Mouse (Mus musculus) hindlimb bud, embryonic 11.5 days (tissue): Measurements from ENCODE around the gene Mst1r.

Experiments used
- DNase-seq: peaks from one replicate; pipeline ENCODE4 v3.0.0-alpha.2; 2012; ENCODE audit warnings: low read depth, low spot score; ENCODE audit errors: extremely low spot score

The Mst1r gene

DNA sequence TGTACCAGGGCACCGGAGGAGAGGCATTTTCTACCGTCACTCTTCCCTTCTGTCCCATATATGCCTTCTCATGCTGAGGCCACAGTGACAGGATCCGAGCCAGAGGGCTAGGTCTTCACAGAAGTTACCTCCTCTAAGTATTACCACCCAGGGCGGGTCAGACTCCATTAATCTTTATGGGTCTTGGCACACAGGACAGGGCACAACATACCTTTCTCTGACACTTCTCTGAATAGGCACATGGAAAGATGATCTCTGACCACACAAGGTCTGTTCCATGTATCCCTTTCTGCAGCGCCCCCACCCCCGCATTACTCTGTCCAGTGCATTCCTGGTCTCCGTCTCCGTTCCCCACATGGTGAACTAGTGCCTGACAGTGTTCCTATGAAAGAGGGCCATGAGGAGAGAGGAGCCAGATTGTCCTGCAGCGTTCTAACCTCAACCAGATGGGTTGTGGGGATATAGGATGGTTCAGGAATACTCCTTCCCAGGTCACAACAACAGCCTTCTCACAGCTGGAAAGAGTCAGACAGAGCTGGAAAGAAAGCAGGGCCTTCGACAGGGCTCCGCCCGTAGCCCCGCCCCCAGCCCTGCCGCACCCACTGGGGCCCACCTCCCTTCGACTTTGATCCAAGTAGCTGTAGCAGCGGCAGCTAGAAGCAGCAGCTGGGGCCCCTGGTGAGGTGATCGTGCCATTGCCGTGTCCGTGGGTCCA, at the start of gene Mst1r:
Gene Mst1r (plus strand): TSS at position 622 of the 715 bp plus-strand sequence.
- DNase-seq = no peak

DNA sequence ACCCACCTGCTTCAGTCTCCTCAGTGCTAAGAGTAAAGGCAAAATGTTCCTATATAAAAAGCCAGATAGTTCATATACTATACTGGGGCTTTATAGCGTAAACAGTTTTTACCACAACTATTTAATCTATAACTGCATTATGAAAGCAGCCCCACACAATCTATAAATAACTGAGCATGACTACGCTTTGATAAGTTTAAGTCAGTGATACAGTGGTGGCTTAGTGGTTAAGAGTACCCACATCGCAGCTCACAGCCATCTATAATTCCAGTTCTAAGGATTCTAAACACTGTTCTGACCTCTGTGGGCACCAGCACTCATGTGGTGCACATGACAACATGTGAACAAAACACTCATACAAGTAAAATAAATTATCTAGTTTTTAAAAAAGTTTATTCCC, 48.3 kb upstream of the Mst1r start:
- no peak for DNase-seq

- no peak for DNase-seq
Measured at GRCm38 (mm10) chr9:107864493-107864892, 42.2 kb upstream of the Mst1r start.

GRCm38 (mm10) chr9:107866081-107866480, 40.6 kb upstream of the Mst1r start:
- DNase-seq = no peak

- DNase-seq = peak; percentile 63
Measured at GRCm38 (mm10) chr9:107872350-107873098, 34.1 kb upstream of the Mst1r start.

DNA sequence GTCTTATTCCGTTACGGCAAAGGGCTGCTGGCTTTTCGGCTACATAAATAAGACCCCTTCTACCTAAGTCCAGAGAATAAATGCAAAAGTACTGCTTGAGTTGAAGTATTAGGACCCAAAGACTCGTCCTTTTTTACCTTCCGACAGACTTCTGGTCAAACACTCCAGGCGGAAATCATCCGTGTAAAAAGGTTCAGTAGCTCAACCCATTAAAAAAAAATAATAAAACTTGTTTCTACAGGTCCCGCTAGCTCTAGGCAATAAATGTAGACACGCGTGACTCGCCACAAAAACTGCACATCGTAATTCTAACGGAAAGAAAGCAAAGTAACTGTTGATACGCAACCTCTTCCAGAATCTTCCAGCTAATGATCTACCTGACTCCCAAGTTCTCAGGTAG, 33.5 kb upstream of the Mst1r start, which contains the start of gene Rbm6:
Gene Rbm6 (minus strand): TSS at position 101 of the 400 bp plus-strand sequence.
- DNase-seq = no peak

GRCm38 (mm10) chr9:107880411-107880810, 26.3 kb upstream of the Mst1r start:
- DNase-seq = no peak

GRCm38 (mm10) chr9:107887804-107888266, 18.8 kb upstream of the Mst1r start, which contains the start of gene Mon1a:
Gene Mon1a (plus strand): TSS chr9:107888151.
- DNase-seq = no peak

DNA sequence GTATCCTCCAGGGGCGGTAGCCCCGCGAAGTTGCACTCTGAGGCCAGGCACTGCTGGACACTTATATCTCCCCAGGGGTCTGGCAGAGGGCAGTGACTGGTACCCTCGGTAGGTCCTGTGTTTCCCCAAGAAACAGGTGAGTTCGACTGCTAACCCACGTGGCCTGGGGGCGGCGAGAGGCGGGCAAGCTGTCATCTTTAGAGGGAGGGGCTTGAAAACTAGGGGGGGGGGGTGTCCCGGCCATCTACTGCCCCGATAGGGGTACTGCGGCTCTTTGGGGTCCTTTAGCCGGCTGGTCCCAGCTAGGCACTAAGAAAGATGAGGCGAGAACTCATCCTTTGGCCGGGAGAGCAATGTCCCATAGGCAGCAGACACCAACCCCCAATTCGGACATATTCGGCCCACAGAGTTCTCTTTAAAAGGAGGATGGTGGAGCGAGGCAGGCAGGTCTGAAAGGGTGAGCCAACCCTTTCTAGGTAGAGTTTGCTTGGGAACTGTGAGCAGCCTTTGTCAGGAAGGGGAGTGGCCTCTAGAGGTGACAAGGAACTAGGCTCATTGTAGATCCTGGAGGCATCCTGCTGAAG, 18.3 kb upstream of the Mst1r start:
- DNase-seq = no peak

- DNase-seq = no peak
Measured at GRCm38 (mm10) chr9:107890260-107890659, 16.4 kb upstream of the Mst1r start.

- no peak for DNase-seq
Measured at GRCm38 (mm10) chr9:107891023-107891422, 15.7 kb upstream of the Mst1r start.

DNA sequence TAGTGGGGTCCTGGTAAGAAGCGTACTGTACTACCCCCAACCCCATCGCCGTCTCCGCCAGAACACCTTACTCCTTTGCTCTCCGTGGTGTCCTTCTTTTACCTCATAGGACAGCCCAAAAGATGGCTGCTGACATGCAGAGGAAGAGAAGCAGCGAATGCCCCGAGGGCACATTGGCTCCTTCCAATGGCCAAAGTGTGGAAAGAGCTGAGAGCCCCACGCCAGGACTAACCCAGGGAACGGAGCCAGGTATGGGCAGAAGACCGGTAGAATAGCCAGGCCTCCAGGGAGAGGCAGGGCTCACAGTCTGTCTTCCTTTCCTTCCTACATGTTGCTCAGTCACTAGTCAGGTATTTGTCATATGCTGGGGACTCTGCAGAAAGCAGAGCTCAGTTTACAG, 8.1 kb upstream of the Mst1r start:
- no peak for DNase-seq

DNA sequence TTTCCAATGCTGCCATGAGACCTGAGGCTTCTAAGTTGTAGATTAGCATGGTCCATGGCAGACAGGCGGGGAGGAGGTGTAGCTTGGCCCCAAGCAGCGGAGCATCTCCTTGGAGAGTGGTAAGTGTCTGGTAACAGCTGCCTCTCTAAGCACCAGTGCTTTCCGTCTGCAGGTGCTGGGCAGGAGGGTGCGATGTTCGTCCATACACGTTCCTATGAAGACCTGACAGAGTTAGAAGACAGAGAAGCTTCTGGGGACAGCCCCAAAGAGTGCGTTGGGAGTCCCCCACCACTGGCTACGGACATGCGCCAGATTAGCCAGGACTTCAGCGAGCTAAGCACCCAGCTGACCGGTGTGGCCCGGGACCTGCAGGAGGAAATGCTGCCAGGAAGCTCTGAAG, 6.8 kb upstream of the Mst1r start:
- no peak for DNase-seq

GRCm38 (mm10) chr9:107900840-107901626, 5.6 kb upstream of the Mst1r start:
- no peak for DNase-seq

DNA sequence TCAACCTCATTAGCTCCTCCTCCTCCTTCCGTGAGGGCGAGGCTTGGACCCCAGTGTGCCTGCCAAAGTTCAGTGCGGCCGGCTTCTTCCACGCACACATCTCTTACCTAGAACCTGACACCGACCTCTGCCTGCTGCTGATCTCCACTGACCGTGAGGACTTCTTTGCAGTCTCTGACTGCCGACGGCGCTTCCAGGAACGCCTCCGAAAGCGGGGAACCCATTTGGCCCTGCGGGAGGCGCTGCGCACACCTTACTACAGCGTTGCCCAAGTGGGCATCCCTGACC, 5.1 kb upstream of the Mst1r start:
- no peak for DNase-seq

DNA sequence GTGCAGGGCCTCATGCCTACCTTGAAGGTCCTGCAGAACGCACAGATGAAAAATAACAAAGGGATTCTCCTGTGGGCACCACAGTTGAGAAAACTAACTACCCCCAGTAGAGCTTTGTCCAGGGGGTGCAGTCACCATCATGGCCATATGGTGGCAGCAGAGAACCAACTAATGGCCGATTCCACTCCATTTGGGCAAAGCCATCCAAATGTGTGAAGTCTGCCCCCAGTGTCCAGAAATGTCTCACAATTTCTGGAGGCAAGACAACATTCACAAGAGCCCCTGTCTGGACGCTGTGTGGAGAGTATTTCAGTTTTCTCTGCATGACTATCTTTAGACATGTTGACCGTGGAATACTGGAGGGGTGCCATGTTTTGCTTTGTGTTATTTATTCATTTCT, 1.9 kb upstream of the Mst1r start:
- peak; percentile 79 for DNase-seq

DNA sequence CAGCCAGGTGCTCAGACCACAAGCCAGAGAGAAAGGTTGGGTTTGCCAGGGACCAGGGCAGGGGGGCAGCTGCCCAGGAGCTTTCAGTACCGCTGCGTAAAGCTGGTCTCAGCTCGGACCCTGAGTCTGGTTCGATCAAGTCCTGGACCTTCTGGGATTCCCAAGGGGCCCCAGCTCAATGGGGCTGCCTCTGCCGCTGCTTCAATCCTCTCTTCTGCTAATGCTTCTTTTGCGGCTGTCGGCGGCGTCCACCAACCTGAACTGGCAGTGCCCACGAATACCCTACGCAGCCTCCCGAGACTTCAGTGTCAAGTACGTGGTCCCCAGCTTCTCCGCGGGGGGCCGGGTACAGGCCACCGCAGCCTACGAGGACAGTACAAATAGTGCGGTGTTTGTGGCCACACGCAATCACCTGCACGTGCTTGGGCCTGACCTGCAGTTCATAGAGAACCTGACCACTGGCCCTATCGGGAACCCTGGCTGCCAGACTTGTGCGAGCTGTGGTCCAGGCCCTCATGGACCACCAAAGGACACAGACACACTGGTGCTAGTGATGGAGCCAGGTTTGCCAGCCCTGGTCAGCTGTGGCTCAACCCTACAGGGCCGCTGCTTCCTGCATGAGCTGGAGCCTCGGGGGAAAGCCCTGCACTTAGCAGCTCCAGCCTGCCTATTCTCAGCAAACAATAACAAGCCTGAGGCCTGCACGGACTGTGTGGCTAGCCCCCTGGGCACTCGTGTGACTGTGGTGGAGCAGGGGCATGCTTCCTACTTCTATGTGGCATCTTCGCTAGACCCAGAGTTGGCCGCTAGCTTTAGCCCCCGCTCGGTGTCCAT, 511 bp downstream of the Mst1r start:
- no peak for DNase-seq

DNA sequence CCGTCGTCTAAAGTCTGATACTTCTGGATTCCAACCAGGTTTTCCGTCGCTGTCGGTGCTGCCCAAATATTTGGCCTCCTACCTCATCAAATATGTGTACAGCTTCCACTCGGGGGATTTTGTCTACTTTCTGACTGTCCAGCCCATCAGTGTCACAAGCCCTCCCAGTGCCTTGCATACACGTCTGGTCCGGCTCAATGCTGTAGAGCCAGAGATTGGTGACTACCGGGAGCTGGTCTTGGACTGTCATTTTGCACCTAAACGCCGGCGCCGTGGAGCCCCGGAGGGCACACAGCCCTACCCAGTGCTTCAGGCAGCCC, 1.1 kb downstream of the Mst1r start:
- DNase-seq = no peak

GRCm38 (mm10) chr9:107908410-107909158, 1.9 kb downstream of the Mst1r start:
- DNase-seq = no peak
